Mouse (Mus musculus) forebrain, embryonic 12.5 days (tissue): Measurements from ENCODE around the gene Skiv2l. TPM values are rescaled to one million over a fixed set of nuclear protein-coding genes. Genes with fewer than 3 reads are reported as not detected.
"Not testable (repeated sequence)": the region's sequence is repeated elsewhere in the genome, so short reads cannot be mapped to it uniquely, and the experiment has no call there.

Source experiments
- ATAC-seq: fragments of 200-750 bp; cut with Nextera tagmentation; 2 replicates; pipeline ENCODE4 v1.8.0; 2017; ENCODE audit warnings: moderate TSS enrichment; ENCODE audit not compliant: low FRiP score
- H3K27ac ChIP-seq: fragments of 300-500 bp; sonication (generic); 2 replicates; pipeline ENCODE4 v1.5.1; 2016; ENCODE audit warnings: mild to moderate bottlenecking
- H3K27me3 ChIP-seq: fragments of 300-500 bp; sonication (generic); 2 replicates; pipeline ENCODE4 v1.6.1; 2016; ENCODE audit warnings: mild to moderate bottlenecking
- H3K36me3 ChIP-seq: fragments of 300-500 bp; sonication (generic); replicated peaks from 2 replicates; pipeline ENCODE4 v1.6.1; 2016; ENCODE audit warnings: mild to moderate bottlenecking
- H3K4me1 ChIP-seq: fragments of 300-500 bp; sonication (generic); 2 replicates; pipeline ENCODE4 v1.6.1; 2016
- H3K4me2 ChIP-seq: fragments of 300-500 bp; sonication (generic); 2 replicates; pipeline ENCODE4 v1.6.1; 2016; ENCODE audit warnings: mild to moderate bottlenecking, moderate library complexity
- H3K4me3 ChIP-seq: fragments of 300-500 bp; sonication (generic); replicated peaks from 2 replicates; pipeline ENCODE4 v1.5.1; 2016; ENCODE audit warnings: mild to moderate bottlenecking
- H3K9ac ChIP-seq: fragments of 300-500 bp; sonication (generic); 2 replicates; pipeline ENCODE4 v1.6.1; 2016; ENCODE audit warnings: mild to moderate bottlenecking
- H3K9me3 ChIP-seq: fragments of 300-500 bp; sonication (generic); 2 replicates; pipeline ENCODE4 v1.6.1; 2016
- WGBS: fragments of 180-500 bp; shearing (Covaris S2); methylation state at CpG from one replicate; pipeline ENCODE4 v1.1.7; 2016; 5-methylcytosine and 5-hydroxymethylcytosine counted together
- polyA plus RNA-seq: library from polyadenylated mRNA; unstranded; fragments of >200 nt; fragmentation: Nextera tagmentation; extraction: Ambion mirVana; gene quantifications from 2 replicates; pipeline ENCODE4 v1.2.1, GENCODE M21; 2016

Skiv2l gene
- polyA plus RNA-seq, 1 experiment from 2014 or later = 61.8 TPM

DNA sequence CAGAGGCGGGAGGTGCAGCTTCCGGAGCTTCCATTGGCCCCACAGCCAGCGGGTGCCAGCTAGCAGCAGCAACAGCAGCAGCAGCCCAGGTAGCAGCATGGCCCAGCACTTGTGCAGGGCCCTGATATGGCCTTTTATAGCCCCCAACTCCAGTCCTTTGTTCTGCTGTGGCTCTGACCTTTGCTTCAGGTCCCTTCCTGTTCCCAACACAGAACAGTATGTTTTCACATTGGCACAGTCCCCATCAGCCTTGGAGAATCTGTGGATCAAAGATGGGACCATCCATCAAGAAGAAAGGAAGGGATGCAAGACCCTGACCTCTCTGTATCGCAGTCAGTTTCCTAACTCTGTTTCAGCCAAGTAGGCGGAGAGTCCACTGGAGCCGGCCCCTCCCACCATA lies 45.7 kb downstream of the Skiv2l start, which contains the start of gene Cyp21a1:
Gene Cyp21a1 (minus strand): TSS at position 261 of the 400 bp plus-strand sequence.
- not testable (repeated sequence) for H3K4me2 ChIP-seq, H3K27me3 ChIP-seq, H3K36me3 ChIP-seq, H3K27ac ChIP-seq, ATAC-seq, H3K4me3 ChIP-seq, H3K9me3 ChIP-seq, H3K4me1 ChIP-seq, H3K9ac ChIP-seq
- 84% methylated on average over 4 of the region's 6 CpGs for WGBS

DNA sequence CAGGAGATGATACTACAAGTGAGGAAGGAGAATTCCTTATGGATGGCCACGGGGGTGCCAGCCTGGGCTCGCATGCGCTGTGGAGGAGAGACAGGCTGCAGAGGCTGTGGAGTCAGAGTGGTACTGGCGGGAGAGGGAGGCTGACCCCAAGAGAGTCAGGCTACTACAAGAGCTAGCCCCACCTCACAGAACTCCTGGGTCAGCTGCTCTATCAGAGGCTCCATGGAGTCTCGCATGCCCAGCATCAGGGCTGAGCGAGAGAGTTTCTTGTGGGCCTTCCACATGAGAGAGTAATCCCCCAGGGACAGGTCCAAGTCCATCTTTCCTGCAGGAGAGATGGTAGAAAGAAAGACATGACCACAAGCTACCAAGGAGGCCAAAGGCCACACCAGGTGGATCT lies 46.6 kb downstream of the Skiv2l start:
- ATAC-seq, H3K4me1 ChIP-seq, H3K36me3 ChIP-seq, H3K27ac ChIP-seq, H3K27me3 ChIP-seq, H3K9ac ChIP-seq, H3K4me2 ChIP-seq, H3K9me3 ChIP-seq, H3K4me3 ChIP-seq: not testable (repeated sequence)
- 87% methylated on average over 6 of the region's 6 CpGs for whole genome bisulfite sequencing

DNA sequence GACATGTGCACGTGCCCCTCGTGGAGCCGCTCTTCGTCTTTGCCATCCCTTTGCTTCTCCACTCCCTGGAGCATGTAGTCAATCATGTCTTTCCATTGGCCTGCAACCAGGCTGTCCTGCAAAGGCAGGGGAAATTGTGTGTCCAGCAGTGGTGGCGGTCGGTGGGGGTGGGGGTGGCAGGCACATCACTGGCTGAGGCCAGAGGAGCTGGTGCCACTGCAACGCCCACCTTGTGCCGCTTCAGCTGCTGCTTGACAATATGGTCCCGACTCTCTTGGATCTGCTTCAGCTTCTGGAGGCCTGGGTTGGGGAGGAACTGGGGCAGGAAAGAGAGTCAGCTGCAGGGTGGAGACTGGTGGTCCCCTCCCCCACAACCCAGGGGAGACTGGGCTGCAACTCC lies 47.3 kb downstream of the Skiv2l start:
- not testable (repeated sequence) for ATAC-seq, H3K27me3 ChIP-seq, H3K27ac ChIP-seq, H3K4me3 ChIP-seq, H3K36me3 ChIP-seq, H3K9me3 ChIP-seq, H3K4me1 ChIP-seq, H3K4me2 ChIP-seq, H3K9ac ChIP-seq
- WGBS = 95% methylated on average over 9 of the region's 9 CpGs

DNA sequence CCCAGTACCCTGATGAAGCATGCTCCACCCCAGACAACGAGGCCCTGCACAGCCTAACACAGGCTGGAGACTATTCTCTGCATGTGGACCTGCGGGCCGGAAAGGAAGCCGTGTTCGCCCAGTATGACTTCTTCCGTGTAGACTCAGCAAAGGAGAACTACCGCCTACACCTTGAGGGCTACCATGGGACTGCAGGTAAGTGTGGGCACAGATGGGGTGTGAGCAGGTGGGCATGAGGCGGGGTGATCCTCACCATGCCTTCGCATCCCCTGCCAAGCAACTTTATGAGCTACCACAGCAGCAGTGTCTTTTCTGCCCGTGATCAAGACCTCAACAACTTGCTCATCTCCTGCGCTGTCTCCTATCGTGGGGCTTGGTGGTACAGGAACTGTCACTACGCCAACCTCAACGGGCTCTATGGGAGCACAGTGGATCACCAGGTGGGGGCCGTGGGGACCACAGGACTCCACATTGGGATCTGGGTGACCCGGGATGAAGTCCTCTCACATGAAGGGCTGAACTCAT lies 49.2 kb downstream of the Skiv2l start:
- H3K4me1 ChIP-seq, H3K4me3 ChIP-seq, H3K27ac ChIP-seq, H3K4me2 ChIP-seq, ATAC-seq, H3K9ac ChIP-seq, H3K36me3 ChIP-seq, H3K27me3 ChIP-seq, H3K9me3 ChIP-seq: not testable (repeated sequence)
- 92% methylated on average over 16 of the region's 16 CpGs for WGBS

DNA sequence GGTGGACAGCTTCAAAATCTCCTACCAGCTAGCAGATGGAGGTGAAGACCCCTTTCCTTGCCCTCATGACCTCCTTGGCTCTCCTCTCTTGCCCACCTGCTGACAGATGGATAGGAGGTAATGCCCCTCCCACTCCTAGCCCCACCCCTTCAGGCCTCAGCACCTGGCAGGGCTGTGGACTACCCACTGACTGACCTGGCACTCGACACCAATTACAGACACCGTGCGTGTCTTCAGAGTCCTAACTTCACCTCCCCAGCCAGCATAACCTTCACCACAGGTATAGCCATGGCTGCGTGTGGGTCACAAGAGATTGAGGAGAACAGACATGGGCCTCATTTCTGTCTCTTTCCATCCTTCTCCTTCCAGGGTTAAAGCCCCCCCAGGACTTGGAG lies 50.5 kb downstream of the Skiv2l start:
- no peak for ATAC-seq
- Histone ChIP-seq H3K36me3 (no peaks in the 10 kb centered on the region), H3K27me3 (no peaks in the 10 kb centered on the region), H3K4me1 (no peaks in the 10 kb centered on the region), H3K27ac (no peak overlapping the region), H3K4me3 (no peak overlapping the region), H3K4me2 (no peak overlapping the region), H3K9me3 (no peaks in the 10 kb centered on the region), H3K9ac (no peak overlapping the region)
- 89% methylated on average over 4 of the region's 4 CpGs for WGBS

DNA sequence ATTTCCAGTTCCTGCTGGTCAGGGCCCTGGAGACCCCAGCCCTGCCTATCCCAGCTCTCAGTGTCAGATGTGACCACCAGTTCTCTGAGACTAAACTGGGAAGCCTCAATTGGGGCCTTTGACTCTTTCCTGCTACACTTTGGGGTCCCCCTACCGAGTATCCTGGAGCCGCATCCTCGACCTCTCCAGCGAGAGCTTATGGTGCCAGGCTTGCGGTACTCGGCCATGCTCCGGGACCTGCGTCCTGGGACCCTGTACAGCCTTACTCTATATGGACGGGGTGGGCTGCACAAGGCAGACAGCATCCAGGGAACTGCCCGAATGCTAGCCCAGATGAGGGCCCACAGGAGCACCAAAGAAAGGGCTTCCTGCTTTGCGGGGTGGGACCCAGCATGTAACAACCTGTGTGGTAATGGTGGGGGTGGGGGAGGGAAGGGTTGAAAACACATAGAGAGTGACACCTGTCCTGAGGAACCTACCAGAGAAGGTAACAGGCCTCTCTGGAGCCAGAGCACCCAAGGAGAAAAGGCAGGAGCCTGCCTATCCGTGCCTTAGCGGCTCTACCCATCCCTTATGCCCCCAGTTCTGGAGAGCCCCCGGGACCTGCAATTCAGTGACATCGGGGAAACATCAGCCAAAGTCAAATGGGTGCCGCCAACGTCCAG lies 51.0 kb downstream of the Skiv2l start:
- Histone ChIP-seq H3K27ac (no peak overlapping the region), H3K4me2 (no peak overlapping the region), H3K36me3 (no peaks in the 10 kb centered on the region), H3K4me1 (no peaks in the 10 kb centered on the region), H3K9ac (no peak overlapping the region), H3K27me3 (no peaks in the 10 kb centered on the region), H3K4me3 (no peak overlapping the region), H3K9me3 (no peaks in the 10 kb centered on the region)
- 91% methylated on average over 15 of the region's 17 CpGs for WGBS
- no peak for ATAC-seq

DNA sequence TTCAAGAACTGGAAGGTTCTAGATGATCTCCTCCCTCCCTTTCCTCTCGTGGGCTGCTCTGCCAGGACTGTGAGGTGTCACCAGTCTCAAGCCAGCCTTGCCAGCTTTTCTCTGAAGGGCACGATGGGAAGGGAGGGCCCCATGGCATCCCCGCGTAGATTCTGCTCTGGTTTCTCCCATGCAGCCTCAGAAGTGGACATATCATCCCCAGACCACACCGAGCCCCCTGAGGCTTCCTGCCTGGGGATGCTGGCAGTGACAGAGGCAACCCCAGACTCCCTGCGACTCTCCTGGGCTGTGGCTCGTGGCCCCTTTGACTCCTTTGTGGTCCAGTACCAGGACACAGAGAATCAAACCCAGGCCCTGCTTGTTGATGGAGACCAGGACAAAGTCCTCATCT lies 51.9 kb downstream of the Skiv2l start:
- WGBS = 91% methylated on average over 6 of the region's 7 CpGs
- not testable (repeated sequence) for H3K4me2 ChIP-seq, ATAC-seq, H3K9me3 ChIP-seq, H3K27ac ChIP-seq, H3K27me3 ChIP-seq, H3K9ac ChIP-seq, H3K4me3 ChIP-seq, H3K36me3 ChIP-seq, H3K4me1 ChIP-seq

DNA sequence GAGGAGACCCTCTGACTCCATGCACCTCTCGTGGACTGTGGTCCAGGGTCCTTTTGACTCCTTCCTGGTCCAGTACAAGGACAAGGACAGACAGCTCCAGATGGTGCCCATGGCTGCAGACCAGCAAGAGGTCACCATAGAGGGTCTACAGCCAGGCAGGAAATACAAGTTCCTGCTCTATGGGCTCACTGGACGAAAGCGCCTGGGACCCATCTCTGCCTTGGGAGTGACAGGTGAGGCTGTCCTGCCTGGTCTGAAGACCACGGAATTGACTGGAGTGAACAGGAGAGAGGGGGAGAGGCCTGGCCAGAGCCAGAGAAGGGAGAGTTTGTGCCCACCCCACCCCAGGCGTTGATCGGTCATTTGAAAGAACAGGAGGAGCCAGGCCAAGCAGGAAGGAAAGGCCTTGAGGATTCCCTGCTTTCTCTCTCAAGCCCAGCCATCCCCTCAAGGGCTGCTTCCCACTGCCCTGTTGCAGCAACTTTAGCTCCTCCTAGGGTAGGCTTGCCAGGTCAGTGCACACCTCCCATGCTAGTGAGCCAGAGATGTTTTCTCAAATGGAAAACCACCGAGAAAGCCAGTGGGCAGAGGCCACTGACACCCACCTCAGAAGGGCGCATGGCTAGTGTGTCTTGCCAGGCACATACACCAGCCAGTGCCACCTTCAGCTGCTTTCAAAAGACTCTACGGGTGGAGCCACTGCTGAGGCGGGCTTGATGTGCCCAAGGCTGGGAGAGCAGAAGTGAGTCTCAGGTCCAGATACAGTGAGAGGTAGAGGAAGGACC lies 52.6 kb downstream of the Skiv2l start:
- not testable (repeated sequence) for H3K4me2 ChIP-seq, ATAC-seq, H3K4me1 ChIP-seq, H3K4me3 ChIP-seq, H3K27me3 ChIP-seq, H3K27ac ChIP-seq, H3K9me3 ChIP-seq, H3K9ac ChIP-seq, H3K36me3 ChIP-seq
- 90% methylated on average over 10 of the region's 10 CpGs for WGBS

DNA sequence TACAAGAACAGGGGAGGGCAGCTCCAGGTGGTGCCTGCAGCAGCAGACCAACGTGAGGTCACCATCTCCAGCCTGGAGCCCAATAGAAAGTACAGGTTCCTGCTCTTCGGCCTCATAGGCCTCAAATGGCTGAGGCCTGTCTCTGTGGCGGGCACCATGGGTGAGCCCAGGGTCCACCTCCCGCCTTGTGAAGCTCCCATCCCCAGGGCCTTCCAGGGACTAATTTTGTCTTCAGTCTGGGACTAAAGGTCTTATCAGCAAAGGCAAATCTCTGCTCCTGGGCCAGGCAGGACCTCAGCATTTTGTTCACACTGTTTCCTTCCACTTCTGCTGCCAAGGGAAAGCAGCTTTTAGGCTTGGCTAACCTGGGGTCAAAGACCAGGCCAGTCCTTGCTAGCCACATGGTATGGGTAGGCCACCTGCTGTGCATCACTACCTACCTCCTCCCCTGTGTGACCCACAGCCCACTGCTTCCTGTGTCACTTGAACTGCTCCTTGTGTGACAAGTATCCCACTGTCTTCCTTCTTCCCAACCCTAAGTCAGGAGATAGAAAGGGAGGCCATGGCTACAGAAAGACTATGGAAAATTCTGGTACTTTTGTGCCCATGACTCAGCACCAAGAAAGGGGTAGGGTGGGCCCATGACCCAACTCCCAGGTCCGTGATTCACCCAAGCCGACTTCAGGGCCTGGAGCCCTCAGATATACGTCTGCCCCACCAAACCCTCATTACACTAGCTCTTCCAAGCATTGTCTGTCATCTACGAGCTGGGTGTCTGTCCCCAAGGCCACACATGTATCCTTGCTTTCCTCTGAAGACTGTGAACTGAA lies 53.5 kb downstream of the Skiv2l start:
- no peak for ATAC-seq
- no peaks in the 10 kb centered on the region for H3K36me3 ChIP-seq
- H3K9ac ChIP-seq = no peak overlapping the region
- H3K9me3 ChIP-seq = peaks cover 3% of the 10 kb centered on the region; the same call in 1 of the 2 replicates
- 85% methylated on average over 8 of the region's 8 CpGs for WGBS
- no peak overlapping the region for H3K27ac ChIP-seq
- H3K4me1 ChIP-seq = no peaks in the 10 kb centered on the region
- no peak overlapping the region for H3K4me3 ChIP-seq
- H3K4me2 ChIP-seq = no peak overlapping the region
- H3K27me3 ChIP-seq = no peaks in the 10 kb centered on the region

DNA sequence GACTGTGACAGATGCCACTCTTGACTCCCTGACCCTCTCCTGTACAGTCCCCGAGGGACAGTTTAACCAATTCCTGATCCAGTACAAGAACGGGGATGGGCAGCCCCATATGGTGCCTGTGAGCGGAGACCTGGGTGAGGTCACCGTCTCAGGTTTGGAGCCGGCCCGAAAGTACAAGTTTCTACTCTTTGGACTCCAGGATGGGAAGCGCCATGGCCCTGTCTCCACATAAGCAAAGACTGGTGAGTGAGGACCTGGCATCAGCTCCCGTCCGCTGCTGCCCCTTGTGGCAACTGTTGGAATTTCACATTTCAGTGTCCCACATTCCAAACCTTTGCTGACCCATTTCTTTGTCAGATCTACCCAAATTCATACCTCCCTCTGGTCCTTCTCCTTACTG lies 54.4 kb downstream of the Skiv2l start:
- ATAC-seq = no peak

DNA sequence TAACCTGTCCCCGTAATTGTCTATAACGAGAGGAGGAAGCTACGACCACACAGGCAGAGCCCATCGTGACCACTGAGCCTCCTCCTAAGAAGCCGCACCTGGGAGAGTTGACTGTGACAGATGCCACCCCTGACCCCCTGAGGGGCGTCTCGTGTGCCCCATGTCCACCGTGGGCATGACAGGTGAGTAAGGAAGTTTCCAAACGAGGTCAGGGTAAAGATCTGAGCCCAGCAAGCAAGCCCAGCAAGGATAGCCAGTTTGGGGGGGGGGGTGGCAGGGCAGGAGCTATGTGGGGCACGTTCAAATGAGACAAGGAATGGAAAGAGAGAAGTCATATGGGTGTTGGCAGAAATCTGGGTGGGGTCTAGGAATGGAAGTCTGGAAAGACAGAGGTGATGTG lies 55.0 kb downstream of the Skiv2l start:
- 86% methylated on average over 10 of the region's 10 CpGs for WGBS
- ATAC-seq = no peak
- no peak overlapping the region for H3K4me2 ChIP-seq
- no peak overlapping the region for H3K27ac ChIP-seq
- no peak overlapping the region for H3K9ac ChIP-seq
- no peaks in the 10 kb centered on the region for H3K4me1 ChIP-seq
- no peaks in the 10 kb centered on the region for H3K27me3 ChIP-seq
- peaks cover 3% of the 10 kb centered on the region; the same call in 1 of the 2 replicates for H3K9me3 ChIP-seq
- H3K4me3 ChIP-seq = no peak overlapping the region
- no peaks in the 10 kb centered on the region for H3K36me3 ChIP-seq

More for the DNA sequence above, 54.4 kb downstream of the Skiv2l start:
- Histone ChIP-seq H3K36me3 (no peaks in the 10 kb centered on the region), H3K4me3 (no peak overlapping the region), H3K4me2 (no peak overlapping the region), H3K27ac (no peak overlapping the region), H3K9ac (no peak overlapping the region), H3K4me1 (no peaks in the 10 kb centered on the region), H3K9me3 (peaks cover 3% of the 10 kb centered on the region; the same call in 1 of the 2 replicates), H3K27me3 (no peaks in the 10 kb centered on the region)
- 65% methylated on average over 9 of the region's 9 CpGs for WGBS
